Mouse (Mus musculus) limb, embryonic 11.5 days (tissue): ENCODE measurements at regions not wholly inside any gene's neighbourhood (a gene's known extent, or its start where the extent isn't known, plus 50 kb on each side); places are given as distances from the start of the nearest gene placed in this dataset.

ENCODE experiments used
- ATAC-seq: fragments of 200-750 bp; cut with Nextera tagmentation; 2 replicates; pipeline ENCODE4 v1.8.0; 2017; ENCODE audit warnings: low read depth; ENCODE audit not compliant: insufficient number of reproducible peaks, low FRiP score, low TSS enrichment
- DNase-seq: peaks from one replicate; pipeline ENCODE4 v3.0.0-alpha.2; 2015; ENCODE audit warnings: low spot score
- H3K27ac ChIP-seq: fragments of 300-500 bp; sonication (generic); replicated peaks from 2 replicates; pipeline ENCODE4 v1.5.1; 2014; ENCODE audit warnings: low read depth, mild to moderate bottlenecking, low read length
- H3K27me3 ChIP-seq: fragments of 300-500 bp; sonication (generic); 2 replicates; pipeline ENCODE4 v1.6.1; 2014; ENCODE audit warnings: mild to moderate bottlenecking, low read length, mixed read lengths; ENCODE audit not compliant: control insufficient read depth, insufficient read depth
- H3K36me3 ChIP-seq: fragments of 300-500 bp; sonication (generic); 2 replicates; pipeline ENCODE4 v1.6.1; 2014; ENCODE audit warnings: mild to moderate bottlenecking, low read length, moderate library complexity, mixed read lengths; ENCODE audit not compliant: control insufficient read depth, insufficient read depth
- H3K4me1 ChIP-seq: fragments of 300-500 bp; sonication (generic); 2 replicates; pipeline ENCODE4 v1.6.1; 2014; ENCODE audit warnings: low read length, mixed read lengths; ENCODE audit not compliant: control insufficient read depth, insufficient read depth
- H3K4me2 ChIP-seq: fragments of 300-500 bp; sonication (generic); 2 replicates; pipeline ENCODE4 v1.6.1; 2014; ENCODE audit warnings: low read depth, mild to moderate bottlenecking, moderate library complexity; ENCODE audit not compliant: severe bottlenecking
- H3K4me3 ChIP-seq: fragments of 300-500 bp; sonication (generic); 2 replicates; pipeline ENCODE4 v1.5.1; 2014; ENCODE audit warnings: low read depth, low read length
- H3K9ac ChIP-seq: fragments of 300-500 bp; sonication (generic); 2 replicates; pipeline ENCODE4 v1.6.1; 2014; ENCODE audit warnings: mild to moderate bottlenecking, low read length
- H3K9me3 ChIP-seq: fragments of 300-500 bp; sonication (generic); 2 replicates; pipeline ENCODE4 v1.6.1; 2016; ENCODE audit warnings: low read length; ENCODE audit not compliant: control insufficient read depth
- WGBS: fragments of 180-500 bp; shearing (Covaris S2); extraction: QIAGEN DNeasy Blood & Tissue Kit; methylation state at CpG from one replicate; pipeline ENCODE4 v1.1.7; 2014; 5-methylcytosine and 5-hydroxymethylcytosine counted together

GRCm38 (mm10) chr16:13025393-13025792 lies 84.1 kb upstream of the Ercc4 start:
- Histone ChIP-seq H3K9ac (no peak overlapping the region), H3K27ac (no peak overlapping the region), H3K27me3 (no peaks in the 10 kb centered on the region), H3K36me3 (no peaks in the 10 kb centered on the region), H3K4me1 (no peaks in the 10 kb centered on the region), H3K4me3 (no peak overlapping the region), H3K4me2 (no peak overlapping the region), H3K9me3 (no peaks in the 10 kb centered on the region)
- DNase-seq = no peak
- 45% methylated on average over 3 of the region's 3 CpGs for WGBS
- no peak for ATAC-seq

- ATAC-seq = no peak
These were observed 75.3 kb upstream of the Ercc4 start for GRCm38 (mm10) chr16:13034136-13034535.

GRCm38 (mm10) chr16:13036596-13036995 lies 72.9 kb upstream of the Ercc4 start:
- H3K36me3 ChIP-seq = no peaks in the 10 kb centered on the region
- H3K4me2 ChIP-seq = no peak overlapping the region
- 86% methylated on average over 4 of the region's 4 CpGs for WGBS
- H3K9me3 ChIP-seq = no peaks in the 10 kb centered on the region
- DNase-seq = no peak
- no peak overlapping the region for H3K27ac ChIP-seq
- H3K4me3 ChIP-seq = no peak overlapping the region
- H3K9ac ChIP-seq = no peak overlapping the region
- H3K4me1 ChIP-seq = no peaks in the 10 kb centered on the region
- H3K27me3 ChIP-seq = no peaks in the 10 kb centered on the region
- no peak for ATAC-seq

More at GRCm38 (mm10) chr16:13034136-13034535, 75.3 kb upstream of the Ercc4 start:
- no peaks in the 10 kb centered on the region for H3K9me3 ChIP-seq
- H3K27me3 ChIP-seq = no peaks in the 10 kb centered on the region
- no peak overlapping the region for H3K27ac ChIP-seq
- H3K4me3 ChIP-seq = no peak overlapping the region
- H3K36me3 ChIP-seq = no peaks in the 10 kb centered on the region
- 86% methylated on average over 5 of the region's 5 CpGs for WGBS
- H3K4me2 ChIP-seq = no peak overlapping the region
- H3K4me1 ChIP-seq = no peaks in the 10 kb centered on the region
- H3K9ac ChIP-seq = no peak overlapping the region
- DNase-seq = no peak

- no peaks in the 10 kb centered on the region for H3K36me3 ChIP-seq
- no peak overlapping the region for H3K4me2 ChIP-seq
- H3K4me3 ChIP-seq = no peak overlapping the region
- no peaks in the 10 kb centered on the region for H3K4me1 ChIP-seq
- no peaks in the 10 kb centered on the region for H3K27me3 ChIP-seq
- ATAC-seq (no peak), DNase-seq (no peak)
- no peak overlapping the region for H3K27ac ChIP-seq
- no peak overlapping the region for H3K9ac ChIP-seq
- 79% methylated on average over 15 of the region's 15 CpGs for WGBS
- H3K9me3 ChIP-seq = no peaks in the 10 kb centered on the region
These were observed 69.0 kb upstream of the Ercc4 start for GRCm38 (mm10) chr16:13040312-13041100.

- H3K27me3 ChIP-seq = no peaks in the 10 kb centered on the region
- no peak overlapping the region for H3K4me3 ChIP-seq
- WGBS = 90% methylated on average over 3 of the region's 3 CpGs
- DNase-seq (no peak), ATAC-seq (no peak)
- no peak overlapping the region for H3K9ac ChIP-seq
- no peaks in the 10 kb centered on the region for H3K36me3 ChIP-seq
- no peak overlapping the region for H3K27ac ChIP-seq
- H3K9me3 ChIP-seq = no peaks in the 10 kb centered on the region
- H3K4me2 ChIP-seq = no peak overlapping the region
- no peaks in the 10 kb centered on the region for H3K4me1 ChIP-seq
These were observed 68.1 kb upstream of the Ercc4 start for GRCm38 (mm10) chr16:13041356-13041755.

GRCm38 (mm10) chr16:13045079-13045590 lies 64.3 kb upstream of the Ercc4 start:
- Histone ChIP-seq H3K9me3 (no peaks in the 10 kb centered on the region), H3K27ac (no peak overlapping the region), H3K4me1 (no peaks in the 10 kb centered on the region), H3K4me2 (no peak overlapping the region), H3K9ac (no peak overlapping the region), H3K27me3 (no peaks in the 10 kb centered on the region), H3K36me3 (no peaks in the 10 kb centered on the region), H3K4me3 (no peak overlapping the region)
- WGBS = 74% methylated on average over 10 of the region's 10 CpGs
- no peak for DNase-seq
- no peak for ATAC-seq

GRCm38 (mm10) chr16:13046366-13047120 lies 62.9 kb upstream of the Ercc4 start:
- WGBS = 85% methylated on average over 6 of the region's 6 CpGs
- Histone ChIP-seq H3K9me3 (no peaks in the 10 kb centered on the region), H3K36me3 (no peaks in the 10 kb centered on the region), H3K4me2 (no peak overlapping the region), H3K27me3 (no peaks in the 10 kb centered on the region), H3K4me3 (no peak overlapping the region), H3K9ac (no peak overlapping the region), H3K27ac (no peak overlapping the region), H3K4me1 (no peaks in the 10 kb centered on the region)
- ATAC-seq (no peak), DNase-seq (no peak)

- DNase-seq = no peak
- Histone ChIP-seq H3K4me3 (no peak overlapping the region), H3K4me1 (no peaks in the 10 kb centered on the region), H3K9me3 (no peaks in the 10 kb centered on the region), H3K9ac (no peak overlapping the region), H3K36me3 (no peaks in the 10 kb centered on the region), H3K4me2 (no peak overlapping the region), H3K27me3 (no peaks in the 10 kb centered on the region), H3K27ac (no peak overlapping the region)
- ATAC-seq = no peak
- 83% methylated on average over 4 of the region's 4 CpGs for WGBS
These were observed 60.2 kb upstream of the Ercc4 start for GRCm38 (mm10) chr16:13049321-13049720.
